Mouse (Mus musculus): ENCODE data around the gene Fgf10. TPM values are rescaled to one million over a fixed set of nuclear protein-coding genes. Genes with fewer than 3 reads are reported as not detected.
A peak's percentile ranks its signal among the peaks of the same experiment; 100 is the strongest.

The Fgf10 gene
- polyA plus RNA-seq, 1 experiment from 2014 or later = 0.43 TPM

GRCm38 (mm10) chr13:118714284-118715065, 44.9 kb downstream of the Fgf10 start:
- Histone ChIP-seq H3K9ac (ENCODE audit: low read depth, low read length) (no peak overlapping the region; the same call in 1 of the 2 replicates), H3K4me3 (ENCODE audit: low read depth, low read length) (peak overlapping the region; percentile 48), H3K9me3 (ENCODE audit: control insufficient read depth) (no peaks in the 10 kb centered on the region), H3K27me3 (replicated peaks; ENCODE audit: control insufficient read depth, insufficient read depth, low read length) (peaks cover 15% of the 10 kb centered on the region), H3K4me1 (replicated peaks; ENCODE audit: control insufficient read depth, insufficient read depth, low read length) (no peaks in the 10 kb centered on the region), H3K36me3 (ENCODE audit: control insufficient read depth, insufficient read depth) (no peaks in the 10 kb centered on the region), H3K4me2 (replicated peaks; ENCODE audit: low read depth) (peak overlapping the region; percentile 76), H3K27ac (ENCODE audit: low read depth, low read length) (no peak overlapping the region)
- no peak for TF ChIP-seq CTCF (IDR thresholded peaks at IDR 0.05; ENCODE audit: low read depth)
- WGBS = under 1% methylated on average over 31 of the region's 36 CpGs
- ATAC-seq = no peak

- TF ChIP-seq CTCF (IDR thresholded peaks at IDR 0.05; ENCODE audit: low read depth) = no peak
- no peak overlapping the region for H3K9ac ChIP-seq (ENCODE audit: low read depth, low read length)
- no peaks in the 10 kb centered on the region for H3K9me3 ChIP-seq (ENCODE audit: control insufficient read depth)
- H3K27me3 ChIP-seq (replicated peaks; ENCODE audit: control insufficient read depth, insufficient read depth, low read length) = peaks cover 15% of the 10 kb centered on the region
- ATAC-seq = no peak
- H3K4me1 ChIP-seq (replicated peaks; ENCODE audit: control insufficient read depth, insufficient read depth, low read length) = no peaks in the 10 kb centered on the region
- H3K27ac ChIP-seq (ENCODE audit: low read depth, low read length) = no peak overlapping the region
- peak overlapping the region; percentile 76 for H3K4me2 ChIP-seq (replicated peaks; ENCODE audit: low read depth)
- H3K36me3 ChIP-seq (ENCODE audit: control insufficient read depth, insufficient read depth) = no peaks in the 10 kb centered on the region
- peak overlapping the region; percentile 48 for H3K4me3 ChIP-seq (ENCODE audit: low read depth, low read length)
- 3% methylated on average over 31 of the region's 31 CpGs for WGBS
These were observed 45.8 kb downstream of the Fgf10 start for GRCm38 (mm10) chr13:118715066-118716018.

GRCm38 (mm10) chr13:118716265-118716664, 46.7 kb downstream of the Fgf10 start:
- WGBS = 24% methylated on average over 8 of the region's 8 CpGs
- Histone ChIP-seq H3K27ac (ENCODE audit: low read depth, low read length) (no peak overlapping the region), H3K9ac (ENCODE audit: low read depth, low read length) (no peak overlapping the region), H3K4me2 (replicated peaks; ENCODE audit: low read depth) (peak overlapping the region; percentile 76), H3K27me3 (replicated peaks; ENCODE audit: control insufficient read depth, insufficient read depth, low read length) (peaks cover 15% of the 10 kb centered on the region), H3K4me1 (replicated peaks; ENCODE audit: control insufficient read depth, insufficient read depth, low read length) (no peaks in the 10 kb centered on the region), H3K36me3 (ENCODE audit: control insufficient read depth, insufficient read depth) (no peaks in the 10 kb centered on the region), H3K9me3 (ENCODE audit: control insufficient read depth) (no peaks in the 10 kb centered on the region), H3K4me3 (ENCODE audit: low read depth, low read length) (peak overlapping the region; percentile 48; the same call in 1 of the 2 replicates)
- no peak for TF ChIP-seq CTCF (IDR thresholded peaks at IDR 0.05; ENCODE audit: low read depth)
- ATAC-seq = no peak

- Histone ChIP-seq H3K36me3 (ENCODE audit: control insufficient read depth, insufficient read depth) (no peaks in the 10 kb centered on the region), H3K4me2 (replicated peaks; ENCODE audit: low read depth) (no peak overlapping the region), H3K27ac (ENCODE audit: low read depth, low read length) (no peak overlapping the region), H3K9me3 (ENCODE audit: control insufficient read depth) (no peaks in the 10 kb centered on the region), H3K9ac (ENCODE audit: low read depth, low read length) (no peak overlapping the region), H3K4me1 (replicated peaks; ENCODE audit: control insufficient read depth, insufficient read depth, low read length) (no peaks in the 10 kb centered on the region), H3K27me3 (replicated peaks; ENCODE audit: control insufficient read depth, insufficient read depth, low read length) (peaks cover 15% of the 10 kb centered on the region), H3K4me3 (ENCODE audit: low read depth, low read length) (peak overlapping the region; percentile 48; the same call in 1 of the 2 replicates)
- WGBS = 77% methylated on average over 1 of the region's 1 CpGs
- ATAC-seq = no peak
- TF ChIP-seq CTCF (IDR thresholded peaks at IDR 0.05; ENCODE audit: low read depth) = no peak
These were observed 47.1 kb downstream of the Fgf10 start for GRCm38 (mm10) chr13:118716726-118717125.

- ATAC-seq = no peak
- no peak overlapping the region for H3K27ac ChIP-seq (ENCODE audit: low read depth, low read length)
- H3K4me3 ChIP-seq (ENCODE audit: low read depth, low read length) = no peak overlapping the region
- H3K27me3 ChIP-seq (replicated peaks; ENCODE audit: control insufficient read depth, insufficient read depth, low read length) = peaks cover 15% of the 10 kb centered on the region
- no peak overlapping the region for H3K4me2 ChIP-seq (replicated peaks; ENCODE audit: low read depth)
- 52% methylated on average over 3 of the region's 3 CpGs for WGBS
- no peak overlapping the region for H3K9ac ChIP-seq (ENCODE audit: low read depth, low read length)
- no peaks in the 10 kb centered on the region for H3K9me3 ChIP-seq (ENCODE audit: control insufficient read depth)
- no peak for TF ChIP-seq CTCF (IDR thresholded peaks at IDR 0.05; ENCODE audit: low read depth)
- H3K36me3 ChIP-seq (ENCODE audit: control insufficient read depth, insufficient read depth) = no peaks in the 10 kb centered on the region
- H3K4me1 ChIP-seq (replicated peaks; ENCODE audit: control insufficient read depth, insufficient read depth, low read length) = no peaks in the 10 kb centered on the region
These were observed 48.8 kb downstream of the Fgf10 start for GRCm38 (mm10) chr13:118718396-118718795.

GRCm38 (mm10) chr13:118721668-118722067, 52.1 kb downstream of the Fgf10 start:
- no peak for ATAC-seq
- no peak for TF ChIP-seq CTCF (IDR thresholded peaks at IDR 0.05; ENCODE audit: low read depth)
- Histone ChIP-seq H3K27me3 (replicated peaks; ENCODE audit: control insufficient read depth, insufficient read depth, low read length) (no peaks in the 10 kb centered on the region), H3K9ac (ENCODE audit: low read depth, low read length) (no peak overlapping the region), H3K27ac (ENCODE audit: low read depth, low read length) (no peak overlapping the region), H3K9me3 (ENCODE audit: control insufficient read depth) (no peaks in the 10 kb centered on the region), H3K4me3 (ENCODE audit: low read depth, low read length) (no peak overlapping the region), H3K36me3 (ENCODE audit: control insufficient read depth, insufficient read depth) (no peaks in the 10 kb centered on the region), H3K4me1 (replicated peaks; ENCODE audit: control insufficient read depth, insufficient read depth, low read length) (no peaks in the 10 kb centered on the region), H3K4me2 (replicated peaks; ENCODE audit: low read depth) (no peak overlapping the region)
- WGBS = 56% methylated on average over 1 of the region's 1 CpGs
